Mouse (Mus musculus) liver (tissue): ENCODE data around the gene Hic1.
A peak's percentile ranks its signal among the peaks of the same experiment; 100 is the strongest.
"Not testable (repeated sequence)": the region's sequence is repeated elsewhere in the genome, so short reads cannot be mapped to it uniquely, and the experiment has no call there.

Source experiments
- DNase-seq: peaks from one replicate; pipeline ENCODE4 v3.0.0-alpha.2; 2020; ENCODE audit warnings: mixed read lengths

Hic1 gene

DNA sequence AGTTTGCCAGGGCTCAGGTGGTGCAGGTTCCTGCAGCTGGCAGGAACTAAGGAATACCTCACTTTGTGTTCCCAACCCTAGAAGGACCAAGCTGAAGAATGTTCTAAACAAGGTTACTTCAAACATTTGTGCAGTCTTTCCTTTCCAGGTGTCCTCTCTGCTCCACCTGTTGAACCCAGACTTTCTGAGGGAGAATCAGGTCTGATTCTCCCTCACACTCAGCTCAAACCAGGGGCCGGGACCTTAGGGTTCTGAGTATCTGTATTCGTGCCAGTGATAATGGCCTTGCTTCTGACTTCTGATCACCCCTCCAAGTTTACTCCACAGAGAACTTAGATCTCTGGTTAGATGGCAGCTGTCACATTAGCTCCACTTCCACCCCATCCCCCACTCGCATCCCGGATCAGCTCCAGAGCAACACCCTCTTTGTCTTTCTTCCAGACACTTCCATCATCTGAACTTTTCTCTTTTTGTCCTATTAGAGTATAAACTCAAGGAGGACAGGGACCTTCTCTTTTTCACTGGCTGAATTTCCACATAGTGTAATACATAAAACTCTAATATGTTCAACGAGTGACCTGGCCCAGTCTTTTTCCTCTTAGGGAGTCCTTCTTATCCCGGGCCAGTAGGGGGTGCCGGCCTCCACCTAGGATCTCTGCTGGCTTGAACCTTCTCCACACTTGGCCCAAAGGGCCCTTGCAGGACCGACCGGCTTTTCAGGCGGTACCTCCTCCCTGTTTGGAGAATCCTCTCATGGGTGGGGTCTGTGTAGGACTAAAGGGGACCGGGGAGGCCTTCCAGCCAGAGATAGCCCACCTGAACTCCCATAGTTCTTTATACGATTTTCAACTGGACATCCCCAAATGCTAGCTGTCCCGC is 23.3 kb upstream of the Hic1 start:
- DNase-seq = peak; percentile 79

DNA sequence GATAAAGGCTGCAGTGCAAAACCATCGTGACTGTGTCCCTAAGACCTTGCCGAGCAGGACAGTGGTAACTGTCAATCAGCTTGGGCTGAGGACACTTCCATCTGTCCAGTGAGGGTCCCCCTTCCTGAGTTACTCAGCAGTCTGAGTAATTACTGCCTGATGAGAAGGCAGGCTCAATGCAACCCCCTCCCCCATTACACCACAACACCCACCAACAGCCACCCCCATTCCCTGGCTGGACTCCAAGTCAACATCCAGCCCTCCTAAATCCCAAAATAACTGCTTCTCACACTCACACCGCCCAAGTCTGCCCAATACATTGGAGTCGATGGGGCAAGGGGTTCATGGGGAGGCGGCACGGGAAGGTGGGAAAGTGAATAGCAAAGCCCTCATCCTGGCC is 22.5 kb upstream of the Hic1 start:
- no peak for DNase-seq

DNA sequence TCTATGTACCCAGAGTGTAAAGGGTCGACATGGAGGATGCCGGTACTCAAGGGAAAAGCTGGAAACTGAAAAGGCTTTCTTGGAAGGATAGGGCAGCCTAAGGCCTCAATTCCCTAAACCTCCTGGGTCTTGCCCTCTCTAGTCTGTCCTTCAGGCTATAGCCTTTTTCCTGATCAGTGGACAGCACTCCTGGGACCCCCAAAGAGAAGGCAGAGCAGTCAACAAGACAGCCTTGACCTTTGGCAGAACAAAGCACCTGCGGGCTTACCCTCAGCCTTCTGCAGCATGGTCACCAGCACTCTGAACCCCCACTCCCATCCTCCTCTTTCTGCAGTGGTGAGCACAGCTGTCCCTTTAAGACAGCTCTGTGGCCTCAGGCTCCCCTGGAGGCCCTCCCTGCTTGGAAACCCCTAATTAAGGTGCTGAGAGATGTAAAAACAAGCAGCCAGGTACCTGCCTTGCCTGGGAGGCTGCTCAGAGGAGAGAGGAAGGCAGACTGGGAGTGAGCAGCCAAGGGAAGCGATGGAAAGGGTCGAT is 21.7 kb upstream of the Hic1 start, which contains the start of gene Dph1:
Gene Dph1 (minus strand): TSS at position 337 of the 537 bp plus-strand sequence.
- no peak for DNase-seq

DNA sequence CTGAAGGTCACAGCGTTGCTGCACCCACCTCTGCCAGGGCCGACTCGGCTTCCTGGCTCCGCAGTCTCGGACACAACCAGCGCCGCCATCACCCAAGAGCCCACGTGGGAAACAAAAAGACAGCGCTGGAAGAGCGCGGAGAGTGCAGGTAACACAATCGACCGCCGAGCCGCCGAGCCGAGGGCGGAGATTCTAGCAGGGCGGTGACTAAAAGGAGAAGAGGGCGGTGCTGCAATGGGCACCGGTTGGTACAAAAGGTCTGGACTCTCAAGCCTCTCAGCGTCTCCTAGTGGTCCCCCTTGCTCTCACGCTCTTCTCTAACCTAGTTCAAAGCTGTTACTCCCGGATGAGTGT is 21.0 kb upstream of the Hic1 start:
- DNase-seq = peak; percentile 89

DNA sequence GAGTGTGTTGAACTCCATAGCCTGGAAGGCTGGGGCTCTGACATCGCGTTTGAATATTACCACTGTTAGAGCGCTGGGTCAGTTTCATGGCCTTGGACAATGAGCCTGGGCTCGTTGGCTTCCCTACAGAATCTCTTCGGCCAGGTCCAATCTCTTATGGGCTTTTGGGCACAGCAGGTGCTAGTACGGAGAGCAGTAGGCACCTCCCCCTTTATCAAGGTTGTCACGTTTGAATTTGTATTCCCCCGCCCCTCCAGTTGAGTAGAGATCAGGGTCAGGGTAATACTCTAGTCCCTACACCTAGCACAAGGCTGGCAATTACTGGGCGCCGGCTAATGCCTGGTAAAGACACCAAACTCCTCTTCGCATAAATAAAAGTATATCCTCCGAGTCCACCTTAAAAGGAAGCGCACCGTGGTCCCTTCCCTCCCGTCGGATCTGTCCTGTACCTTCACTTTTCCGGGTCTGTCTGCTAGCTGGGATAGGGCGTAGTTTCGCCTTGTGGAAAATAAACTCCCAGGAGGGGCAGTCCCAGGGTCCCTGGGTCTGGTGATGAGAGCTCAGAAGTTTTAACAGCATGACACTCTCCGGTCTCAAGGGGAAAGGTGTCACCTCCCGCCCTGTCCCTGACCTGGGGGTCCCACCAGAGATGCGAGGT is 20.5 kb upstream of the Hic1 start:
- DNase-seq = no peak

DNA sequence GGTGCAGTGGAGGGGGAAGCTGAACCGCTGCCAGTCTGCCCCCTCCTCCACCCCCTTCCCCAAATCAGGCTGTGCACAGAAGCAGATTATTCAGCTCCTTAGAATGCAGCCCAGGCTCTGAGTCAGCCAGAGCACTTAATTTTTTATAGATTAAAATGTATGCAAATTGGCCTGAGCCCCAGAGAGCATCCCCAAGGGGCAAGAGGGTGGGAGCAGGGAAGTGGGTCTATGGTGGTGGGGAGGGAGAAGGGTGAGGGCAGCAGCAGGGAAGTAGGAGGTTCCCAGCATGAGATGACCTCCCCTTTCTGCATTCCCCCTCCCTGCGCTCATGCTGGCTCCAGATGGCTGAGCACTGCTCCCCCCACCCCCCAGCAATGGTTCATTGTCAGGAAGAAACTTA is 15.7 kb upstream of the Hic1 start:
- no peak for DNase-seq

DNA sequence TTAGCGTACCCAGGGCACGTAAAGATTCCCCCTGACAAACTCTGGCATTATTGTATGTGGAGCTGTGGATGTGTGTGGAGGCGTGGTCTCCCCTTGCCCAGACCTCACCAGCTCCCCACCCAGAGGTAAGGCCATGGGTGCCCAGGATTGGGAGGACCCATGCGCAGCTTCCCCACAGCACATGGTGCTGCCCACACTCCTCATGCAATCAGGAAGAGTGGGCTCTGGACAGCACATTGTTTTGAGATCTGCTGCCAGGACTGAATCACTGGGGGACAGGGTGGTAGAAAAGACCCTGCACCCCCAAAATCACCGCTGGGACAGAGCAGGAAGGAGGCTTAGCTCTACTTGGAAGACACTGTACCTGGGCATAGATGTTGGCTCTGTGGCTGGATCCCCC is 15.3 kb upstream of the Hic1 start:
- no peak for DNase-seq

DNA sequence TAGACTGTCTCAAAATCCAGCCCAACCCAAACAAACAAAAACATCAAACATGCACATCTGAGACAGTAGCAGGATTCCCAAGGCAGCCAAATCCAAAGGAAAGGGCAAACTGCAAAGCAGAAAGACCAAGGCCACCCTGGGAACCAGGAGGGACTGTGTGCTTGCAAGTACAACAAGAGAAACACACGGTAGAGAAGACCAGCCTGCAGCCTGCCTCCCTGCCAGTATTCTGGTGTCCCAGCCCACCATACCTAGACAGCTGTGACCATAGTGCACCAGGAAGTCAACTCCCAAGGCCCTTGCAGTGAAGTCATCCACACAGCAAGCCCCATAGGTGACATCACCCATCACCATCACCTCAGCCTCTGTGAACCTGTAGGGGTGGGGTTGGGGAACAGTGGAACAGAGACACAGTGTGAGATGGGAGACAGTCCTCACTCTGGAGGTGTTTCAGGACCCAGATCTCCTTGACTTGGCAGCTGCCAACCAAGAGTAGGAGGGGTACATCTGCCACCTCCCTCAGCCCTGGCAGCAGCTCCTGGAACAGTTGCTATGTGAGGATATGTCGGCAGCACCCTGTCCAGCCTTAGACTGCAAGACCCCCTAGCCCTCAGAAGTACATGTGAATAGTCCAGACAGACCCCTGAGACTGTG is 14.7 kb upstream of the Hic1 start:
- DNase-seq = no peak

DNA sequence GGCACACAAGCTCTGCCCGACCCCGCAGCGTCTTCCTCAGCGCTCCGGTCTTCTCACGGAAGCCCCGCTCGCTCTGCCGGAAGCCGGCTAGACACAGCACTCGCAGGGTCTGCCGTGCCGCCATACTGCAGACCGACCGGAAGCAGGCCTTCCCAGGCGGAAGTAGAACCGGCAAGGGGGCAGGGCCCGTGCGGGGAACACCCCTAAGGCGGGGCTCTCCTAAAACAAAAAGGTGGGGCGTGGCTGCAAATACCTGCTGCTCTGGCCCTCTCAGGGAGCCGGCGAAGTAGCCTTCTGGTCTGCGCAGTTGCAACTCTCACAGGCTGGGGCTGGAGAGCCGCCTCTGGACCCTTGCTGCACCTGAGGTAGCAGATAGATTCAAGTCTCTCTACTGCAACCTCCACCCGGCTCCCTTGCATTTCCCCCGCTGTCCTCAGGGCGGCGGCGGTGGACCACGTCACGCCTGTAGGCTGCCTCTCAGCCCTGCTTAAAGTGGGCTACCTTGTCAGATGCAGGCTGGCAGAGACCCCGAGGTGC is 9.4 kb upstream of the Hic1 start, which contains the start of gene Ovca2:
Gene Ovca2 (minus strand): TSS at position 164 of the 537 bp plus-strand sequence.
- peak; percentile 90 for DNase-seq

DNA sequence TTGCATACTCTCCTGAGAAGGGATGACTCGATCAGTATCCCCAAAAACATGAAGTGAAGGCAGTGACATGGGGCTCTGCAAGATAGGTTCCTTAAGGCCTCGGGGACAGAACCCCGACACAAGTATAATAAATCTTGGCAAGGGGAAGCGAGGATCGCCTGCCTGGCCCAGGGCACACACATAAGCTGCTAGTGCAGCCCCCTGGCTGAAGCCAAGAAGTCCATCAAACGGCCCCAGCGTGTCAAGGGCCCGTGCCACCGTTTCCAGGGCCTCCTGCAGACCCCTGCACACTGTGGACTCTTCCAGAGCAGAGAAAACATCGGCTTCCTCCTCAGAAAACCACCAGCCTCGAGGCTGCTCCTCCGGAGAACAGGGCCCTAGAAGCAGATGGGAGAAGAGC is 8.7 kb upstream of the Hic1 start:
- DNase-seq = no peak

DNA sequence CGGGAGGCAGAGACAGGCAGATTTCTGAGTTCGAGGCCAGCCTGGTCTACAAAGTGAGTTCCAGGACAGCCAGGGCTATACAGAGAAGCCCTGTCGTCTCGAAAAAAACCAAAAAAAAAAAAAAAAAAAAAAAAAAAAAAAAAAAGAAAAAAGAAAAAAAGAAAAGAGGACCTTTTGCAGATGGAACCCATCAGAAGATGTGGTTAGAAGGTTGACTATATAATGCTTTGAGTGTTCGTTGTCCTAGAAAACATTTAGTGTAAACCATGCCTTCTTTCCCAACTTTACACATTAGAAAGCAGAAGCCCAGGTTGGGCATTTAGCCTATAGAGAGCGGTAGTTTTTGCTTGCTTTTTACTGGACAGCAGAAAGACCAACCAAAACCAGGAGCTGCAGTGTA is 5.3 kb upstream of the Hic1 start:
- not testable (repeated sequence) for DNase-seq

DNA sequence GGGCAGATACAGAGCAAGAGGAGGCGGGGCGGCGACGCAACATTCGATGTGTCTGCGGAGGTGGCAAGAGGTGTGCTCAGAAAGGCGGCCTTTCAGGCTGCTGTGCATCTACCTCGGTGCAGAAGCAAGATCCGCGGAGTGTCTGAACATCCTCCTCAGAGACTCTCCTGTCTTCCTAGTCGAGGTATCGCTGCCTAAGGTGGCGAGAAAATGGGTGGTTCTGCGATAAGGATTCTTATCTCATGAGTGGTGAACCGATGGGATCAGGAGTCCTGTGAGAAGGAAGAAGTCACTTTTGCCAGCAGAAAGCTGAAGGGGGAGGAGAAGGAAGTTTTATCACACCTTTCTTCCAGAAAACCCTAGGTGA is 4.5 kb upstream of the Hic1 start:
- no peak for DNase-seq

DNA sequence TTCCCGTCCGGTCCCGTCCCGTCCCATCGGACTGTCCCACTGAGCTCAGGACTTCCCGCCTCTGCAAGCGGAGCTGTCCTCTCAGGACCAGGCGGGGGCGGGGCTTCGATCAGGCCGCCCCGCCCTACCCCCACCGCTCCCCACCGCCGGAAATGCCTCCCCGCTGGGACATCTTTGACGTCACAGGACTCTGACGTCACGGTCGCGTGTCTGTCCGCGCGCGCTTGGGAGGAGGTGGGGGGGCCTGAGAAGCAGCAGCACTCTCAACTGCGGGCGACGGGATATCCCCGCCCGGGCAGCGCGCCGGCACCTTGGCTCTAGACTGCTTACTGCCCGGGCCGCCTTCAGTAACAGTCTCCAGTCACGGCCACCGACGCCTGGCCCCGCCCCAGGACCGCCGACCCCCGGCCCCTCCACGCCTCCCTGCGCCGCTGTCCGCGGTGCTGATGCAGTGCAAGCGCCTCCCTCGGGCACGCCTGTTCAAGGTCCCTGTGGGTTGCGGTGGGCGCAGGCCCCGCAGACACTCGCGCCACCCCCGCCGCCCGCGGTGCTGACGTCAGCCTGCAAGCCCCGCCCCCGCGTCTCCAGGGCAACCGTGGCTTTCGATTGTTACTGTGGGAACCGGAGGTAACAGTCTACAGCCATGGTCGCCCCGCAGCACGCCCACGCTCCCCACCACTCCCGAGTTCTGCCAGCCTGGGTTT is 3.9 kb upstream of the Hic1 start:
- DNase-seq = peak; percentile 82

DNA sequence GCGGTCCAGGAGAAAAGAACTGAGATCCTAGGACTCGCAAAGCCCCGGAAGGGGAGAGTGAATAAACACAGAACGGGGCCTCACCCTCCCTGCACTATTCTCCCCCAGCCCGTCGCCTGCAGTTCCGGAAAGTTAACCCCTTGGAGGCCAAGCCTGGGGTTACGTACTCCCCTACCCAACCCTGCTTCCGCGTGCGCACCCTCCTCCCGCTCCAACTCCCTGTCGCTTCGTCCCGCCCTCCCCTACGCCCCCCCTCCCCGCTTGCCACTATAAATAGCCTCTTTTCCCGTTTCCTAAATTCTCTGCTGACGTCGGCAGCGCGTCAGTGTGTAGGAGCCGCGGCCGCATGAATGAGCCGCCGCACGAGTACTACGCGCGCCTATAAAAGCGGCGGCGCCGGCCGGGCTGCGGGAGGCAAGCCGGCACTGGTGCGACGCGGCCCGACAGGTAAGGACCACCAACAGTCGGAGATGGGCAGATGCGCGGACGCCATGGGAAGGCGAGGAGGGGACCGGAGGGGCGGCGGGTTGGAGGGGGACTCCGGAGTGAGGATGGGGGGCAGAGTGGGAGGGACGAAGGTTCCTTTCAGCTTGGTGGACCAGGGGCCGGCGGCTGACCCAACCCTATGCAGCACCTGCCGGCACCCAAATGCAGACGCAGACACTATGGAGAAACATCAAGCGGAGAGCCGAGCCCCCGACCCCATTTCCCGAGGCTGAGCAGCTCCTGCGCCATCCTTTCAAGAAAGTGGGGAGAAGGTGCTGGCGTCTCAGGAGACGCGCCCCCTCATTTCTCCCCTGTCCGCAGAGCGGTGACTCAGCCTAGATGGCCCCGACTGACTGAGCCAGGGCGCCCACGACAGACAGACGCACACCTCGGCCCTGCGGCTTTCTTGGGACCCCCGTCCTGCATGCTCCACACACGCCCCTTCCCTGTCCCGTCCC is 3.1 kb upstream of the Hic1 start:
- DNase-seq = no peak

DNA sequence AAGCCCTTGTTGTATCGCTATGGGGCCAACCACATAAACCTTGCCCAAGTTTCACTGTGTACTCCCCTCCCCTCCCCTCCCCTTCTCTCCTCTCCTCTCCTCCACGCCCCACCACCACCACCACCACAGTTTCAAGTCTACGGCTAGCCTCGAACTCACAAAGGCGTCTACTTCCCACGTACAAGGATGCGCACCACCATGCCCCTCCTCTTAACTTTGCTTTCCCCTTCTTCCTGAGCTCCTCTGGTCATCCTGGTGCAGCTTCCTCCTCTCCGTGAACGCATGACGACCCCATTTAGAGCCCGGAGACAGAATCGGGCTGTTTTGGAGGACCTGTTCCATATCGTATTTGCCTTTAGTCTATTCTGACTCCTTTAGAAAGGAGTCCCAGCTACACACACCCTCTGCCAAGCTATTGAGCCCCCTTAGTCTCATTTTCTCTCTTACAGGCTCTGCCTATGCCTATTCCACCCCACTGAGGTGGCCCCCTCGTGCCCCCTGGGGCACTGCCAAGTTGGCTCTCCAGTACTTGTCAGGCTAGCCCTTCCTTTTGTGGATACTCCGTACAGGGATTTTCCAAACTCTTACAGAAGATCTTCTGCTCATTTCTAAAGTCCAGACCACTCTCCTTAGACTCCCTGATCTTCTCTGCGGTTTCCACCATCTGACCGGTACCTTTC is 2.0 kb upstream of the Hic1 start:
- no peak for DNase-seq

DNA sequence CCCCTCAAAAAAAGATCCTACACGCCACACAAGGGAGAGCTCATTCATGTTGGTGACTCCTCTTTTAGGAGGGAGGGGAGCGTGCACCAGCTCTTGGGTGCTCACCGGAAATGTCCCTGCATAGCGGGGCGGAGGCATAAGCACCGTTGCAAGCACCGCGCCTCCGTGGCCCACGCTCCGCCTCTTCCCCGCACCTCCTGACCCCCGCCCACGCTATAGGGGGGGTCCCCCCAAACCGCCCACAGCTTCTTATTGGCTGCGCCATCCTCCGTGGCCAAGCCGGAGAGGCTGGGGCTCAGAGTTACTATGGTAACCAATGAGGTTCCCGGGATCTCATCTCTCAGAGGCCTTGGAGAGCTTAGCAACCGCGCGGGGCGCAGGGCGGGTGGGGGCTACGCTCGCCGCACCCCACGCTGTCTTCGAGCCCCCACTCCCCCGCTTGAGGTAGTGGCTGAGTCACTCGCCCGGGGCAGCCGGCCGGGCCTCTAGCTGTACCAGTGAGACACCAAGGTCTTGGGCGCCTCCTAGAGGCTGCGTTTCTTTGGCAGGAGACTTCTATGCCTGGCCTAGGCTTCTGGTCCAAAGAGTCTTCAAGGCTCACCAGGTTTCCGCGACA is 925 bp upstream of the Hic1 start:
- peak; percentile 88 for DNase-seq

DNA sequence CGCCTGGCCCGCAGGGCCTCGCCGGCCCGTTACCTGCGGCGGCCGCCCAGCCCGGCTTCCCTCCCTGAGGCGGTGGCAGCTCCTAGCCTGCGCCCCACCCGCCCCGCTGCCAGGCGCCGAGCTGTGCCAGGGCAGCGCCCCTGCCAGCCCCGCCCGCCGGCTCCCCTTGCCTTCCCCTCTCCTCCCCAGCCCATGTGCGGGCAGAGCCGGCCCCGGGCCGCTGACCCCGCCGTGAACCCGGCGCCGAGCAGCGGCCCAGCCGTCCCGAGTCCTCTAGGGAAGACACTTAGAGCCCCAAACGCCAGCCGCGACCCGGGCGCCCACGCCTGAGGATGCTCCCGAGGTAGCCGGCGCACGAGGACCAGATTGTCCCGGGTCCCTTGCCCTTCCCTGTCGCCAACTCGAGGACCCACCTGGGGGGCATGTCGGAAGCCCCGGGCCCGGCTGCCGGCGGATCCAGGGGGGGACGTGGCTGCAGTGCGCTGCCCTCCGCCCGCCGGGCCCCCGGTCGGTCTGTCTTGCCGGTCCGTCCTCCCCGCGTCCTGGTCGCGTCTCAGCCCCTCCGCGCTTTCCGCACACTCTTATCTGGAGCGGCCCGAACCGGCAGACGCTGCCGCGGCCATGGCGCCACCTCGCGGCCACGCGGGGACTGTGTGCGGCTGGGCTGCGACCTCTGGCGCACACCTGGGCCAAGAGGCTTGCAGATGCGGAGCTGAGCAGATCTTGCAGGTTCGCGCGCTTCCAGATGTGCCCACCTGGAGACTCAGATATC is 543 bp downstream of the Hic1 start:
- peak; percentile 82 for DNase-seq

DNA sequence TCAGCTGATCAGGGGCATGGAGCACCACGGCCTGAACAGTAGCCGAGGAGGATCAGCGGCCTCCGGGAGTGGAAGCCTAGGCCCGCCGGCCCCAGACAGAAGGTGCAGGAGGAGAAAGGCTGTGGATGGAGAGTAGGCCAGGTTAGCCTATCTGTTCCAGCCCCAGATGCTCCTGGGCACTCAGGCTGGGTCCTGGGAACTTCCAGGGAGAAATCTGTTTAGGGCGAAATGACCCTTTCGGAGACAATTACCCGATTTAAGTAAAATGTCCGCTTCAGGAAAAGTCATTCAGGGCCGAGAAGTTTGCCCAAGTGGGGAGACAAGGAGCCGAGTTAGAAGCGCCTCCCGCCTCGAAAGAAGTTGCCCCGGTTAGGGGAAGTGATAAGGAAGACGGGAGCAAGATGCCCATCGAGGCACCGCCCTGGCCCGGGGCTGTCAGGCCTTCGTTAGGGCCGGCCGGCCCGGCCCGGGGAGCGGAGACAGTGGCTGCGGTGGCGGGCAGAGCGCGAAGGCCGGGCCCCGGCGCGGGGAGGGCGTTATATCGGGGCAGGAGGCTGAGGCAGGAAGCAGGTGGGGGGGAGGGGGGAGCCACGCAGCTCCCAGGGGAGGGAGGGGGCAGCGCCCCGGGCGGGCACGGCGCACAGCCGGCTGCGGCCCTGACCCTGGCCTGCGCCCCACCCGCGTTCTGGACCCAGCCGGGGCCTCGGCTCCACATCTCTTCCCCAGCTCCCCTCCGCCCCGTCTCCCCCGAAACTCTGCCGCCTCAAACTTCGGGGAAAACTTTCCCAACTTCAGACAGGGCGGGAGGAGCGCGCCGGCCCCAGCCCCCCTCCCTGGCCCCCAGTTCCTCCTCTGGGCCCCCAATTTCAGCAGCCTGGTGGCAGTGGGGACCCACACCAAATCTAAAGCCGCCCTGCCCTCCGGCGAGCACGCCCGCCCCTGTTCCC is 1.4 kb downstream of the Hic1 start:
- no peak for DNase-seq
